Mouse (Mus musculus): ENCODE data around the gene Fam49a. TPM values are rescaled to one million over a fixed set of nuclear protein-coding genes. Genes with fewer than 3 reads are reported as not detected.

Gene Fam49a
- polyA plus RNA-seq, 1 experiment from 2014 or later: 3.2 TPM

DNA sequence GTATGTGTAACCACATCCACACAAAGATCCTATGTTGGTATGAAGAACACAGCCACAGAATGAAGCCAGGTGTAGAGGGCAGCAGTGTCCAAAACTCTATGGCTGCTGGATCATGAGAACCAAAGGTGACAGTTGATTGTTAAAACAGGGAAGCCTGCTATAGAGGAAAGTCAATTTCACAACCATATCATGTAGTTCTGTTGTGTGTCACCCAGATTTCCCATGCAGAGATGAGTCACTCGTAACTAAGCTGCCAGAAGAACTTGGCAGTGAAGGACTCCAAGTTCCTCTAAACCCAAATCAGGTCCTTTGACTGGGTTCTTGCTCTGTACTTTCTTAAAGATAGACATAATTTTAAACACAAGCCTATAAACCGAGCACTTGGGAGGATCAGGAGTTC is 38.6 kb upstream of the Fam49a start:
- ATAC-seq: peak; percentile 41; the same call in 1 of the 2 replicates

DNA sequence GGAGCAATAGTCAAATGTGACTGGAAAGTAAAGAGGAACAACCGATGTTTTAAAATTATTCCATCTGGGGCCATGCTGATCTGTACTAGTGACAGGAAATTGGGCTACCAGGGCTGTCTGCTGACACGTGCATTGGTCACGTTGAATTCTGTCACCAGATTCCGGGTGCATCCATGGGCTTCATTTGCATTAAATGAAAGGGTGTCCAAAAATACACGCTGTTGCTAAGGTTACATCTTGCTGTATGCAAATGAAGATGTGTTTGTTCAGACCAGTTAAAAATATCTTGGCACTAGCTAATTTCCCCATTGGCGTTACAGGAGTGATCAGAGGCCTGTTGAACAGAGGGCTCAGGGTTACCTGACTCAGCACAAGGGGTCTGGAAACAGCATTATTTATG is 36.2 kb upstream of the Fam49a start:
- H3K9ac ChIP-seq (replicated peaks): no peak overlapping the region
- H3K4me1 ChIP-seq (ENCODE audit: insufficient read depth): no peaks in the 10 kb centered on the region
- H3K36me3 ChIP-seq (replicated peaks; ENCODE audit: insufficient read depth, low read length): no peaks in the 10 kb centered on the region
- no peak overlapping the region for H3K4me3 ChIP-seq (ENCODE audit: low read depth, low read length)
- DNase-seq (no peak), ATAC-seq (no peak)
- no peaks in the 10 kb centered on the region for H3K9me3 ChIP-seq (ENCODE audit: low read length)
- TF ChIP-seq EP300 (IDR thresholded peaks at IDR 0.05; ENCODE audit: low read depth) (no peak), CTCF (IDR thresholded peaks at IDR 0.05; ENCODE audit: low read depth) (no peak)
- H3K4me2 ChIP-seq (ENCODE audit: low read depth, low read length): no peak overlapping the region
- WGBS (ENCODE audit: insufficient replicate concordance): 62% methylated on average over 6 of the region's 6 CpGs
- H3K27me3 ChIP-seq (ENCODE audit: insufficient read depth, low read length): no peaks in the 10 kb centered on the region
- H3K27ac ChIP-seq (ENCODE audit: low read depth): no peak overlapping the region

More for the DNA sequence above, 38.6 kb upstream of the Fam49a start:
- Histone ChIP-seq H3K4me1 (ENCODE audit: insufficient read depth) (no peaks in the 10 kb centered on the region), H3K4me3 (ENCODE audit: low read depth, low read length) (no peak overlapping the region), H3K9ac (replicated peaks) (no peak overlapping the region), H3K27me3 (ENCODE audit: insufficient read depth, low read length) (no peaks in the 10 kb centered on the region), H3K27ac (ENCODE audit: low read depth) (no peak overlapping the region), H3K4me2 (ENCODE audit: low read depth, low read length) (no peak overlapping the region), H3K9me3 (ENCODE audit: low read length) (no peaks in the 10 kb centered on the region), H3K36me3 (replicated peaks; ENCODE audit: insufficient read depth, low read length) (no peaks in the 10 kb centered on the region)
- WGBS (ENCODE audit: insufficient replicate concordance): 63% methylated on average over 2 of the region's 2 CpGs
- no peak for DNase-seq
- TF ChIP-seq EP300 (IDR thresholded peaks at IDR 0.05; ENCODE audit: low read depth) (no peak), CTCF (IDR thresholded peaks at IDR 0.05; ENCODE audit: low read depth) (no peak)

DNA sequence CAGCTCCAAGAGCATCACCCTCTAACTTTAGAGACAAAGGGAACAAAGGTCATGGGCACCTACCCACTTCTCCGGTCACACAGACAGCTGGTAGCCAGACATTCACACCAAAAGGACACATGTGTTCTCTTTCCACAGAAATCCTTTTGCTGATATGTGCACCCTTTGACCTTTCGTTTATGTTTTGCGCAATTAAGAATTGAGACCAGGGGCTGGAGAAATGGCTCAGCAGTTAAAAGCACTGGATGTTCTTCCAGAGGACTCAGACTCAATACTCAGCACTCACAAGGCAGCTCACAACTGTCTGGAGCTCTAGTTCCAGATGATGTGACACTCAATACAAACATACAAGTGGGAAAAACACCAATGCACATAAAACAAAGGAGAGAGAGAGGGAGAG is 34.3 kb upstream of the Fam49a start:
- 73% methylated on average over 3 of the region's 3 CpGs for WGBS (ENCODE audit: insufficient replicate concordance)
- DNase-seq: no peak

DNA sequence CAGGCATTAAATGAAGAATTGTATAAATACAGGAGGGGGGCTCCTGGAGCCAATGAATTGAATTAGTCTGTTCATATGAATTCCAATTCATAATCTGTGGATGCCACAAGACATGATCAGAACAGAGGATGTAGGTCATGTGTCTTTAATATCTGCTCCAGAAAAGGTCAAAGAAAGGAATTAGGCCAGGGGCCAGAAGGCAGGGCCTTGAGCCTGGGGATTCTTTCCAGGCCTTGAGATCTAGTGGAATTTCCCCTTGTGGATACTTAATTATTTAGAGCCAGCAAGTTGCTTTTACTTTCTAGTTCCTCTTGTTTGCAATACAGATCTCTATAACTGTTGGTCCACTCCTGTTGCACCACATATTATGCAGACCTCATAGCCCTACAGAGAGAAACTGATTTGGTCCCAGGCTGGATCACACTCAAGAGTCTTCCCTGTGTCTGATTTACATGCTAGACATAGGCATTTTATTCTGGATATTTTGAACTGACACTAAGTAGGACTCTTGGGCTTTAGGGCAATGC is 31.8 kb upstream of the Fam49a start:
- Histone ChIP-seq H3K4me3 (ENCODE audit: low read depth, low read length) (no peak overlapping the region), H3K27ac (ENCODE audit: low read depth) (no peak overlapping the region), H3K4me2 (ENCODE audit: low read depth, low read length) (no peak overlapping the region), H3K27me3 (ENCODE audit: insufficient read depth, low read length) (no peaks in the 10 kb centered on the region), H3K4me1 (ENCODE audit: insufficient read depth) (no peaks in the 10 kb centered on the region), H3K9me3 (ENCODE audit: low read length) (no peaks in the 10 kb centered on the region), H3K9ac (replicated peaks) (no peak overlapping the region), H3K36me3 (replicated peaks; ENCODE audit: insufficient read depth, low read length) (no peaks in the 10 kb centered on the region)
- DNase-seq (no peak), ATAC-seq (no peak)
- TF ChIP-seq CTCF (IDR thresholded peaks at IDR 0.05; ENCODE audit: low read depth) (no peak), EP300 (IDR thresholded peaks at IDR 0.05; ENCODE audit: low read depth) (no peak)

More for the DNA sequence above, 34.3 kb upstream of the Fam49a start:
- H3K27me3 ChIP-seq (ENCODE audit: insufficient read depth, low read length): no peaks in the 10 kb centered on the region
- H3K4me3 ChIP-seq (ENCODE audit: low read depth, low read length): no peak overlapping the region
- ATAC-seq: no peak
- no peaks in the 10 kb centered on the region for H3K4me1 ChIP-seq (ENCODE audit: insufficient read depth)
- no peak overlapping the region for H3K9ac ChIP-seq (replicated peaks)
- H3K4me2 ChIP-seq (ENCODE audit: low read depth, low read length): no peak overlapping the region
- H3K9me3 ChIP-seq (ENCODE audit: low read length): no peaks in the 10 kb centered on the region
- H3K36me3 ChIP-seq (replicated peaks; ENCODE audit: insufficient read depth, low read length): no peaks in the 10 kb centered on the region
- TF ChIP-seq CTCF (IDR thresholded peaks at IDR 0.05; ENCODE audit: low read depth) (no peak), EP300 (IDR thresholded peaks at IDR 0.05; ENCODE audit: low read depth) (no peak)
- H3K27ac ChIP-seq (ENCODE audit: low read depth): no peak overlapping the region

DNA sequence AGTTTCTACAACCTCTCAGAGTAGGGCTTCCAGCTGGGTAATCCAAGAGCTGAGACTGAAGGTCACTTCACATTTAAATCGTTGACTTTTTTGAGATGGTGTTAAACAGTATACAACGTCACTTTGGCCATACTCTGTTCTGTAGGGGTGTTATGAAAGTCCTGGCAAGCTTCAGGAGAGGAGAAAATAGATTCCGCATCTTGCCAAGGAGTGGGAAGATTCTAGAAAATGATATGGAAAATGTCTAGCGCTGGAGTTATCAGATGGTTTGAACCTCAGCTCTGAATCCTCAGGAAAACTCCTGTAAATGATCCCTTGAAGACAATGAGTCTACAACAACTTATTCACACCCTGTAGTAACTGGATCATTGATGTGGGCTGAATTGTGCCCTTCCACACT is 29.8 kb upstream of the Fam49a start:
- H3K4me3 ChIP-seq (ENCODE audit: low read depth, low read length): no peak overlapping the region
- H3K9ac ChIP-seq (replicated peaks): no peak overlapping the region
- ATAC-seq: no peak
- no peak overlapping the region for H3K27ac ChIP-seq (ENCODE audit: low read depth)
- 73% methylated on average over 4 of the region's 4 CpGs for WGBS (ENCODE audit: insufficient replicate concordance)
- H3K9me3 ChIP-seq (ENCODE audit: low read length): no peaks in the 10 kb centered on the region
- H3K4me1 ChIP-seq (ENCODE audit: insufficient read depth): no peaks in the 10 kb centered on the region
- H3K4me2 ChIP-seq (ENCODE audit: low read depth, low read length): no peak overlapping the region
- TF ChIP-seq CTCF (IDR thresholded peaks at IDR 0.05; ENCODE audit: low read depth): no peak
- TF ChIP-seq EP300 (IDR thresholded peaks at IDR 0.05; ENCODE audit: low read depth): no peak
- DNase-seq: no peak
- no peaks in the 10 kb centered on the region for H3K27me3 ChIP-seq (ENCODE audit: insufficient read depth, low read length)
- no peaks in the 10 kb centered on the region for H3K36me3 ChIP-seq (replicated peaks; ENCODE audit: insufficient read depth, low read length)

DNA sequence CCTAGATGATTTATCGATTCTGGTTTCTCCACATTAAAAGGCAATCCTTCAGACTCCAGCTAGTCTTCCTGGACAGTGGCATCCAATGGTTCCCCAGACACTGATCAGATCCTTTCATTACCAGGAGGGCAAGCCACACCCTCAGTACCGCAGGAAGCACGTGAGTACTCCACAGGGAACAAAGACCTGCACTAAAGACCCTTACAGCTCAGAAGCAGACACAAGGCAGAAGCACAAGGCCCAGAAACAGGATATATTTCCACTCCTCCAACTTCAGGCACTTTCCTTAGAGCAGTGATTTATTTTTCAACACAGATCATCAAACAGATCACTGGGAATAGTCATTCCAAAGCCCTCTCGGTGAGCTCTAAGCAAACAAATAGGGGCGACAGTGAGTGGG is 25.0 kb upstream of the Fam49a start:
- ATAC-seq: no peak
- Histone ChIP-seq H3K36me3 (replicated peaks; ENCODE audit: insufficient read depth, low read length) (no peaks in the 10 kb centered on the region), H3K27me3 (ENCODE audit: insufficient read depth, low read length) (no peaks in the 10 kb centered on the region), H3K4me3 (ENCODE audit: low read depth, low read length) (no peak overlapping the region), H3K27ac (ENCODE audit: low read depth) (no peak overlapping the region), H3K9me3 (ENCODE audit: low read length) (no peaks in the 10 kb centered on the region), H3K4me1 (ENCODE audit: insufficient read depth) (no peaks in the 10 kb centered on the region), H3K9ac (replicated peaks) (no peak overlapping the region), H3K4me2 (ENCODE audit: low read depth, low read length) (no peak overlapping the region)
- WGBS (ENCODE audit: insufficient replicate concordance): 53% methylated on average over 5 of the region's 5 CpGs
- no peak for TF ChIP-seq CTCF (IDR thresholded peaks at IDR 0.05; ENCODE audit: low read depth)
- no peak for TF ChIP-seq EP300 (IDR thresholded peaks at IDR 0.05; ENCODE audit: low read depth)
- DNase-seq: no peak

DNA sequence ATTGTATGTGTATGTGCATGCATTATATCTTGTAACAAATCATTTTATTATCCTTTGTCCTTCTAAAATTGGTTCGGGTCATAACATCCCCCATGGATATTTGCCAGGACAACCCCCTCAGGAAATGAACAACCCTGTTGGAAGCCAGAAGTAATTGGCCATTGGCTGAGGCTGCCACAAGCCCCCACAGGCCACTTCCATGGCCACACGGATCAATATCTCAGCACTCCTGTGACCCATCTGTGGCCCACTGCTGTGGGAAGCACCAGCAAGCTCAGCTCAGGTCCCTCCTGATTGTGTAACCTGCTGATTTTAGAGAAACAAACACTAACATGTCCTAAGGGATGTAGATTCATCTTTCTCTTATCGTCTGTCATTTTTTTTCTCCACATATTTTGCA is 22.4 kb upstream of the Fam49a start:
- Histone ChIP-seq H3K9me3 (ENCODE audit: low read length) (no peaks in the 10 kb centered on the region), H3K27me3 (ENCODE audit: insufficient read depth, low read length) (no peaks in the 10 kb centered on the region), H3K36me3 (replicated peaks; ENCODE audit: insufficient read depth, low read length) (no peaks in the 10 kb centered on the region), H3K4me1 (ENCODE audit: insufficient read depth) (no peaks in the 10 kb centered on the region), H3K4me2 (ENCODE audit: low read depth, low read length) (no peak overlapping the region), H3K27ac (ENCODE audit: low read depth) (no peak overlapping the region), H3K9ac (replicated peaks) (no peak overlapping the region), H3K4me3 (ENCODE audit: low read depth, low read length) (no peak overlapping the region)
- ATAC-seq: no peak
- no peak for TF ChIP-seq CTCF (IDR thresholded peaks at IDR 0.05; ENCODE audit: low read depth)
- TF ChIP-seq EP300 (IDR thresholded peaks at IDR 0.05; ENCODE audit: low read depth): no peak
- DNase-seq: no peak
- WGBS (ENCODE audit: insufficient replicate concordance): 47% methylated on average over 3 of the region's 3 CpGs

Measured in liver, postnatal 0 days (tissue).